Mouse (Mus musculus) midbrain, embryonic 16.5 days (tissue): ENCODE results near the gene Pglyrp3. TPM values are rescaled to one million over a fixed set of nuclear protein-coding genes. Genes with fewer than 3 reads are reported as not detected.
A peak's percentile ranks its signal among the peaks of the same experiment; 100 is the strongest.
"Not testable (repeated sequence)": the region's sequence is repeated elsewhere in the genome, so short reads cannot be mapped to it uniquely, and the experiment has no call there.

Experiments used
- ATAC-seq: fragments of 200-750 bp; cut with Nextera tagmentation; 2 replicates; pipeline ENCODE4 v1.8.0; 2017; ENCODE audit warnings: moderate TSS enrichment
- H3K27ac ChIP-seq: fragments of 300-500 bp; sonication (generic); 2 replicates; pipeline ENCODE4 v1.5.1; 2014; ENCODE audit warnings: mild to moderate bottlenecking, low read length, mixed read lengths
- H3K27me3 ChIP-seq: fragments of 300-500 bp; sonication (generic); 2 replicates; pipeline ENCODE4 v1.6.1; 2014; ENCODE audit warnings: low read depth, low read length, mixed read lengths; ENCODE audit not compliant: control insufficient read depth, insufficient read depth
- H3K36me3 ChIP-seq: fragments of 300-500 bp; sonication (generic); 2 replicates; pipeline ENCODE4 v1.6.1; 2014; ENCODE audit warnings: mild to moderate bottlenecking, low read length, moderate library complexity, mixed read lengths; ENCODE audit not compliant: control insufficient read depth, insufficient read depth
- H3K4me1 ChIP-seq: fragments of 300-500 bp; sonication (generic); 2 replicates; pipeline ENCODE4 v1.6.1; 2014; ENCODE audit warnings: mild to moderate bottlenecking, low read length, mixed read lengths; ENCODE audit not compliant: control insufficient read depth, insufficient read depth
- H3K4me2 ChIP-seq: fragments of 300-500 bp; sonication (generic); 2 replicates; pipeline ENCODE4 v1.6.1; 2014; ENCODE audit warnings: mild to moderate bottlenecking, low read length, mixed read lengths
- H3K4me3 ChIP-seq: fragments of 300-500 bp; sonication (generic); 2 replicates; pipeline ENCODE4 v1.5.1; 2014; ENCODE audit warnings: low read depth, mild to moderate bottlenecking, low read length, moderate library complexity, mixed read lengths
- H3K9ac ChIP-seq: fragments of 300-500 bp; sonication (generic); 2 replicates; pipeline ENCODE4 v1.6.1; 2014; ENCODE audit warnings: low read depth, low read length, mixed read lengths
- H3K9me3 ChIP-seq: fragments of 300-500 bp; sonication (generic); replicated peaks from 2 replicates; pipeline ENCODE4 v1.6.1; 2014; ENCODE audit warnings: mild to moderate bottlenecking, low read length, mixed read lengths; ENCODE audit not compliant: control insufficient read depth, poor library complexity, severe bottlenecking
- WGBS: fragments of 180-500 bp; shearing (Covaris S2); extraction: QIAGEN DNeasy Blood & Tissue Kit; methylation state at CpG from one replicate; pipeline ENCODE4 v1.1.7; 2014; 5-methylcytosine and 5-hydroxymethylcytosine counted together
- polyA plus RNA-seq: library from polyadenylated mRNA; unstranded; fragments of >200 nt; fragmentation: Nextera tagmentation; extraction: Ambion mirVana; gene quantifications from 2 replicates; pipeline ENCODE4 v1.2.1, GENCODE M21; 2015

The Pglyrp3 gene
- polyA plus RNA-seq, result not detected in 2 replicates

- 75% methylated on average over 1 of the region's 1 CpGs for WGBS
- no peak within 1 kb of the TSS for H3K4me3 ChIP-seq
- no peak within 1 kb of the TSS for H3K9ac ChIP-seq
- H3K4me2 ChIP-seq, result no peak within 1 kb of the TSS
- H3K27me3 ChIP-seq, result no peaks in the 10 kb centered on the region
- H3K36me3 ChIP-seq, result no peaks in the 10 kb centered on the region
- no peaks in the 10 kb centered on the region for H3K9me3 ChIP-seq
- H3K27ac ChIP-seq, result no peak within 1 kb of the TSS
- H3K4me1 ChIP-seq, result no peaks in the 10 kb centered on the region
- ATAC-seq, result no peak
Measured at GRCm38 (mm10) chr3:92014283-92014682, at the start of gene Pglyrp3. Gene Pglyrp3 (plus strand): TSS chr3:92014583.

- Histone ChIP-seq H3K4me2 (no peak overlapping the region), H3K9me3 (no peaks in the 10 kb centered on the region), H3K27me3 (no peaks in the 10 kb centered on the region), H3K9ac (no peak overlapping the region), H3K36me3 (no peaks in the 10 kb centered on the region), H3K4me3 (no peak overlapping the region), H3K4me1 (no peaks in the 10 kb centered on the region), H3K27ac (no peak overlapping the region)
- no peak for ATAC-seq
- 90% methylated on average over 1 of the region's 1 CpGs for WGBS
Measured at GRCm38 (mm10) chr3:92011001-92011400, 3.4 kb upstream of the Pglyrp3 start.

- H3K9ac ChIP-seq, H3K27ac ChIP-seq, H3K9me3 ChIP-seq, ATAC-seq, H3K4me1 ChIP-seq, H3K36me3 ChIP-seq, H3K27me3 ChIP-seq: not testable (repeated sequence)
- peak overlapping the region; percentile 37 for H3K4me2 ChIP-seq
- peak overlapping the region; percentile 6; the same call in 1 of the 2 replicates for H3K4me3 ChIP-seq
- 66% methylated on average over 24 of the region's 24 CpGs for WGBS
Measured at GRCm38 (mm10) chr3:92024541-92024940, 10.2 kb downstream of the Pglyrp3 start.

DNA sequence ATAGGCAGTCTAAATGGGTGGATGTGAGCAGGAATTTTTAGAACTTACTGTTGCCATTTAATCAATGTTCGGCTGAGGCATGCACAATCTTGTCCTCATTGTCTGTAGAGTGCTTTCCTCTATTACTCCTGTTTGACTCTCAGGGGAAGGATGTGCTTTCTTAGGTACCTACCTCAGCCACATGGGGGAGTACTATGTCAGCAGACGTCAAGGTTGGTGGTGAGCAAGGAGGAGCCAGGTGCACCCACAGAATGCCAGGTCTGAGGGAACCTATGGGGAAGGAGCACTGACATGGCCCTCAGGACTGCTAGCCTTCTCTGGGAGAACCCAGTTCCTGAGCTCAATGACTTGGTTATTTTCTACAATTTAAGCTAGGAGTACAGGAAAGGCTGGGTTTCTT lies 18.8 kb downstream of the Pglyrp3 start:
- Histone ChIP-seq H3K36me3 (no peaks in the 10 kb centered on the region), H3K4me1 (no peaks in the 10 kb centered on the region), H3K9me3 (no peaks in the 10 kb centered on the region), H3K27ac (no peak overlapping the region), H3K4me2 (no peak overlapping the region), H3K27me3 (no peaks in the 10 kb centered on the region), H3K4me3 (no peak overlapping the region), H3K9ac (no peak overlapping the region)
- 44% methylated on average over 2 of the region's 2 CpGs for WGBS
- ATAC-seq, result no peak

GRCm38 (mm10) chr3:92033892-92034291 lies 19.5 kb downstream of the Pglyrp3 start:
- Histone ChIP-seq H3K27ac (no peak overlapping the region), H3K36me3 (no peaks in the 10 kb centered on the region), H3K4me3 (no peak overlapping the region), H3K4me1 (no peaks in the 10 kb centered on the region), H3K9me3 (no peaks in the 10 kb centered on the region), H3K27me3 (no peaks in the 10 kb centered on the region), H3K4me2 (no peak overlapping the region), H3K9ac (no peak overlapping the region)
- WGBS, result 59% methylated on average over 1 of the region's 1 CpGs
- no peak for ATAC-seq

DNA sequence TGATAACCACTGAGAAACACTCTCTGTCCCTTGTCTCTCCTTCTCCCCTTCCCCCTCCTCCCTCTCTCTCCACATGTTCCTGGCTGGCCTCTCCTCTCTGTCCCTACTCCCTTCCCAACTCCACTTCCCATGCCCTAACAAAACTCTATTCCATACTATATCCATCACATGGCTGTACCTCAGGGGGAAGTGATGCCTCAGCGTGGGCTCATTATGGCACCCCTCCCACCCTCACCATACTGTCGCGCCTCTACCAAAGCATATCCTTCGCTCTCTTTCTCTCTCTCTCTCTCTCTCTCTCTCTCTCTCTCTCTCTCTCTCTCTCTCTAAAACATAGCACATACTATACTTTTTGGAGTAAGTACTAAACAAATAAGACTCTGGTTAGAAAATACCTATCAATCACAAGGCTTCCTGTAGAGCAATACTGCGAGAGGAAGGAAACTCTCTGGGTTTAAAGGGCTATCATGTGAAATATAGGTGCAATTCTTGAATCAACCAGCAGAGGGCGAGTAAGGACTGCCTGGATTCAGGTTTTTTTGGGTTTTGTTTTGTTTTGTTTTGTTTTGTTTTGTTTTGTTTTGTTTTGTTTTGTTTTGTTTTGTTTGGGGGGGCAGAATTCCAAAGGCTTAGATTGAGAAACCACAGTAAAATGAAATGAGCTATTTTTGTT lies 36.1 kb downstream of the Pglyrp3 start:
- no peak overlapping the region for H3K4me2 ChIP-seq
- no peak overlapping the region for H3K9ac ChIP-seq
- ATAC-seq, result no peak
- no peaks in the 10 kb centered on the region for H3K27me3 ChIP-seq
- no peak overlapping the region for H3K4me3 ChIP-seq
- no peaks in the 10 kb centered on the region for H3K9me3 ChIP-seq
- no peak overlapping the region for H3K27ac ChIP-seq
- no peaks in the 10 kb centered on the region for H3K4me1 ChIP-seq
- WGBS, result 48% methylated on average over 6 of the region's 6 CpGs
- H3K36me3 ChIP-seq, result no peaks in the 10 kb centered on the region

DNA sequence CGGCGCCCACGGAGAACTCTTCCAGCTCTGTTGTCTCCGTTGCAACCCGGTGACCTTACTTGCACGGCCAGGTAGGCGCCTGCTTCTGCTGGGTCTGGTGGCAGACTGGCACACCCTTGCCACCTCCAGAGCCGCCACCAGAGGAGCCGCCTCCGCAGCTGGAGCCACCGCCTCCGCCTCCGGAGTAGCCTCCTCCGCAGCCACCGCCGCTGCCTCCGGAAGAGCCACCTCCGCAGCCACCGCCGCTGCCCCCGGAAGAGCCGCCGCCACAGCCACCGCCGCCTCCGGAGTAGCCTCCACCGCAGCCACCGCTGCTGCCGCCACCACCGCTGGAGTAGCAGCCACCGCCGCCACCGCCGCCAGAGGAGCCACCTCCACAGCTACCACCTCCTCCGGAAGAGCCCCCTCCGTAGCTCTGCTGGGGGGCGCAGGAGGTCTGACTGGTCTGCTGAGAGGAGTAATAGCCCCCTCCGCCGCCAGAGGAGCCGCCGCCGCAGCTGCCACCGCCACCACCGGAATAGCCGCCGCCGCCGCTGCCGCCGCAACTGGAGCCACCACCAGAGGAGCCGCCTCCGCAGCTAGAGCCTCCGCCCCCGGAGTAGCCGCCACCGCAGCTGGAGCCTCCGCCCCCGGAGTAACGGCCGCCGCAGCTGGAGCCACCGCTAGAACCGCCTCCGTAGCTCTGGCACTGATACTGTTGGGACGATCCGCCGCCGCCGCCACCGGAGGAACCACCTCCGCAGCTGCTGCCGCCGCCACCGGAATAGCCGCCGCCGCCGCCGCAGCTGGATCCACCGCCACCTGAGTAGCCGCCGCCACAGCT lies 66.3 kb downstream of the Pglyrp3 start:
- peak overlapping the region; percentile 94 for H3K9ac ChIP-seq
- peak; percentile 91 for ATAC-seq
- H3K9me3 ChIP-seq, result no peaks in the 10 kb centered on the region
- WGBS, result under 1% methylated on average over 69 of the region's 82 CpGs
- no peaks in the 10 kb centered on the region; the same call in 1 of the 2 replicates for H3K27me3 ChIP-seq
- peak overlapping the region; percentile 52 for H3K4me2 ChIP-seq
- peak overlapping the region; percentile 85 for H3K4me3 ChIP-seq
- H3K4me1 ChIP-seq, result peaks cover 16% of the 10 kb centered on the region
- peak overlapping the region; percentile 98 for H3K27ac ChIP-seq
- H3K36me3 ChIP-seq, result no peaks in the 10 kb centered on the region
